Mouse (Mus musculus) kidney, adult 11 months (tissue): ENCODE measurements around the gene Fhdc1.

ENCODE experiments used
- DNase-seq: peaks from one replicate; pipeline ENCODE4 v3.0.0; 2022

Gene Fhdc1

GRCm38 (mm10) chr3:84472955-84473354 lies 7.3 kb downstream of the Fhdc1 start:
- no peak for DNase-seq

- DNase-seq = no peak
Observed at GRCm38 (mm10) chr3:84472527-84472926, 7.7 kb downstream of the Fhdc1 start.

GRCm38 (mm10) chr3:84471146-84471545 lies 9.1 kb downstream of the Fhdc1 start:
- no peak for DNase-seq

GRCm38 (mm10) chr3:84468111-84468453 lies 12.1 kb downstream of the Fhdc1 start:
- DNase-seq = no peak

GRCm38 (mm10) chr3:84467419-84468110 lies 12.7 kb downstream of the Fhdc1 start:
- peak; percentile 65 for DNase-seq

- no peak for DNase-seq
Observed at GRCm38 (mm10) chr3:84465822-84466500, 14.3 kb downstream of the Fhdc1 start.

- no peak for DNase-seq
Observed at GRCm38 (mm10) chr3:84461687-84462086, 18.5 kb downstream of the Fhdc1 start.

GRCm38 (mm10) chr3:84460952-84461351 lies 19.3 kb downstream of the Fhdc1 start:
- DNase-seq = peak; percentile 73

GRCm38 (mm10) chr3:84460499-84460898 lies 19.7 kb downstream of the Fhdc1 start:
- no peak for DNase-seq

GRCm38 (mm10) chr3:84455733-84456417 lies 24.4 kb downstream of the Fhdc1 start:
- no peak for DNase-seq

GRCm38 (mm10) chr3:84450651-84451050 lies 29.6 kb downstream of the Fhdc1 start:
- no peak for DNase-seq

GRCm38 (mm10) chr3:84449015-84449414 lies 31.2 kb downstream of the Fhdc1 start:
- no peak for DNase-seq

- DNase-seq = no peak
Observed at GRCm38 (mm10) chr3:84447803-84448202, 32.4 kb downstream of the Fhdc1 start.

- DNase-seq = no peak
Observed at GRCm38 (mm10) chr3:84445838-84446237, 34.4 kb downstream of the Fhdc1 start.

- no peak for DNase-seq
Observed at GRCm38 (mm10) chr3:84442890-84443289, 37.3 kb downstream of the Fhdc1 start.

GRCm38 (mm10) chr3:84439431-84440210 lies 40.6 kb downstream of the Fhdc1 start:
- DNase-seq = no peak

GRCm38 (mm10) chr3:84438840-84439239 lies 41.4 kb downstream of the Fhdc1 start:
- no peak for DNase-seq

GRCm38 (mm10) chr3:84438118-84438517 lies 42.1 kb downstream of the Fhdc1 start:
- DNase-seq = peak; percentile 29

- no peak for DNase-seq
Observed at GRCm38 (mm10) chr3:84436947-84437346, 43.3 kb downstream of the Fhdc1 start.

- DNase-seq = no peak
Observed at GRCm38 (mm10) chr3:84435288-84436043, 44.8 kb downstream of the Fhdc1 start.

GRCm38 (mm10) chr3:84432797-84433445 lies 47.3 kb downstream of the Fhdc1 start:
- DNase-seq = no peak

- no peak for DNase-seq
Observed at GRCm38 (mm10) chr3:84431257-84431656, 49.0 kb downstream of the Fhdc1 start.
